Mouse (Mus musculus): Measurements from ENCODE around the gene Camkv.

GRCm38 (mm10) chr9:107975399-107976386 is 40.2 kb downstream of the Camkv start, which contains the start of gene Uba7:
- TF ChIP-seq CTCF (IDR thresholded peaks at IDR 0.05; ENCODE audit: low read depth) (peak; percentile 7; the same call in 1 of the 2 replicates), EP300 (IDR thresholded peaks at IDR 0.05; ENCODE audit: low read depth) (peak; percentile 89)
